Mouse (Mus musculus) limb, embryonic 14.5 days (tissue): ENCODE data around the gene Tcp11l1. TPM values are rescaled to one million over a fixed set of nuclear protein-coding genes. Genes with fewer than 3 reads are reported as not detected.

ENCODE experiments used
- ATAC-seq: fragments of 200-750 bp; cut with Nextera tagmentation; 2 replicates; pipeline ENCODE4 v1.8.0; 2017; ENCODE audit warnings: low read depth, moderate number of reproducible peaks, moderate TSS enrichment; ENCODE audit not compliant: low FRiP score
- DNase-seq: peaks from one replicate; pipeline ENCODE4 v3.0.0-alpha.2; 2015; ENCODE audit warnings: low spot score
- H3K27ac ChIP-seq: fragments of 300-500 bp; sonication (generic); replicated peaks from 2 replicates; pipeline ENCODE4 v1.5.1; 2014; ENCODE audit warnings: low read depth, mild to moderate bottlenecking, low read length, moderate library complexity, mixed read lengths
- H3K27me3 ChIP-seq: fragments of 300-500 bp; sonication (generic); 2 replicates; pipeline ENCODE4 v1.6.1; 2014; ENCODE audit warnings: low read length, mixed read lengths; ENCODE audit not compliant: control insufficient read depth, insufficient read depth
- H3K36me3 ChIP-seq: fragments of 300-500 bp; sonication (generic); 2 replicates; pipeline ENCODE4 v1.6.1; 2014; ENCODE audit warnings: mild to moderate bottlenecking, low read length, moderate library complexity, mixed read lengths; ENCODE audit not compliant: control insufficient read depth, insufficient read depth
- H3K4me1 ChIP-seq: fragments of 300-500 bp; sonication (generic); 2 replicates; pipeline ENCODE4 v1.6.1; 2014; ENCODE audit warnings: antibody characterized with exemption, low read length, mixed read lengths; ENCODE audit not compliant: control insufficient read depth, insufficient read depth
- H3K4me2 ChIP-seq: fragments of 300-500 bp; sonication (generic); replicated peaks from 2 replicates; pipeline ENCODE4 v1.6.1; 2014; ENCODE audit warnings: low read depth, mild to moderate bottlenecking, low read length, moderate library complexity; ENCODE audit not compliant: severe bottlenecking
- H3K4me3 ChIP-seq: fragments of 300-500 bp; sonication (generic); replicated peaks from 2 replicates; pipeline ENCODE4 v1.5.1; 2014; ENCODE audit warnings: low read length
- H3K9ac ChIP-seq: fragments of 300-500 bp; sonication (generic); 2 replicates; pipeline ENCODE4 v1.6.1; 2014; ENCODE audit warnings: mild to moderate bottlenecking, low read depth, low read length, moderate library complexity; ENCODE audit not compliant: severe bottlenecking
- H3K9me3 ChIP-seq: fragments of 300-500 bp; sonication (generic); 2 replicates; pipeline ENCODE4 v1.6.1; 2016; ENCODE audit warnings: low read length; ENCODE audit not compliant: control insufficient read depth
- POLR2A ChIP-seq: fragments of 200-500 bp; IDR thresholded peaks from 2 replicates; pipeline ENCODE4 v1.8.0; 2012; ENCODE audit warnings: inconsistent platforms, mild to moderate bottlenecking, moderate library complexity, borderline replicate concordance; ENCODE audit not compliant: insufficient read depth, insufficient read length; ENCODE audit errors: extremely low read depth
- WGBS: fragments of 180-500 bp; shearing (Covaris S2); extraction: QIAGEN DNeasy Blood & Tissue Kit; methylation state at CpG from one replicate; pipeline ENCODE4 v1.1.7; 2014; 5-methylcytosine and 5-hydroxymethylcytosine counted together
- polyA plus RNA-seq, 2 experiments: library from polyadenylated mRNA; depleted of rRNA in 1 of 2; stranded (reverse) in 1 of 2; unstranded in 1 of 2; fragments of >200 nt; fragmentation: Nextera tagmentation in 1 of 2; extraction: Ambion mirVana in 1 of 2; gene quantifications; 2 replicates each; pipeline versions ENCODE4 v1.2.1 to v1.2.3; 2012 to 2014

Tcp11l1 gene
- polyA plus RNA-seq, 2 experiments = 22.5 to 47.6 TPM

- Histone ChIP-seq H3K27ac (no peak overlapping the region), H3K4me1 (peaks cover 5% of the 10 kb centered on the region), H3K9me3 (no peaks in the 10 kb centered on the region), H3K9ac (no peak overlapping the region), H3K4me3 (no peak overlapping the region), H3K36me3 (no peaks in the 10 kb centered on the region), H3K27me3 (peaks cover 7% of the 10 kb centered on the region), H3K4me2 (no peak overlapping the region)
- WGBS = 95% methylated on average over 2 of the region's 2 CpGs
- TF ChIP-seq POLR2A = no peak
- no peak for ATAC-seq
- no peak for DNase-seq
These were observed 27.7 kb upstream of the Tcp11l1 start for GRCm38 (mm10) chr2:104739691-104740090.

- Histone ChIP-seq H3K9ac (no peak overlapping the region), H3K27me3 (no peaks in the 10 kb centered on the region), H3K4me2 (no peak overlapping the region), H3K27ac (no peak overlapping the region), H3K36me3 (no peaks in the 10 kb centered on the region), H3K9me3 (no peaks in the 10 kb centered on the region), H3K4me1 (no peaks in the 10 kb centered on the region), H3K4me3 (no peak overlapping the region)
- DNase-seq (no peak), ATAC-seq (no peak)
- no peak for TF ChIP-seq POLR2A
- WGBS = 51% methylated on average over 7 of the region's 7 CpGs
These were observed 24.3 kb upstream of the Tcp11l1 start for GRCm38 (mm10) chr2:104736241-104736640.

DNA sequence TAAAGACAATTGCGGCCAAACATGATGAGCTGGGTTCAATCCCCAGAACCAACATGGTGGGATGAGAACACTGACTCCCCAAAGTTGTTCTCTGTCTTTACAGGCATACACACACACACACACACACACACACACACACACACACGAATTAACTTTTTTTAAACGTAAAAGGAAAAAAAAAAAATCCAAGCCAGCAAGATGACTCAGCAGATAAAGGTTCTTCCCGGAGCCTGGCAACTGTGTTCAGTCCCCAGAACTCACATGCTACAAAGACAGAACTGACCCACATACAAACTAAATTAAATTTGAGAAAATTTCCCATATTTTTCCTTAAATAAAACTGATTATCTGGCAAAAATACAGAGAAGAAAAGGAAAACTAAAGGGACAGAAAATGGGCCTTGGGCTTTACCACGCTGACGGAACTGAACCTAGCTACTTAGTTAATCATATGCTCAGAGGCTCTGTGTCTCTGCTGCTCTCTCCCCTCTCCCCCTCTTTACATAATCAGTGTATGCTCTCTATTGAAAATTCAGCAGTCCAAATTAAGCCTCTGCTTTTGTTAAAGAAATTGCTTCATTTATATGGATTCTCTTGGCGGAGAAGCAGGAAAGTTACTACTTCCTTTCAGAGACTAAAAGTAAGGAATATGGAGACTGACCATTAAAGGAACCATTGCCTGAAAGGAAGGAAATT, 20.7 kb upstream of the Tcp11l1 start:
- no peak for ATAC-seq
- WGBS = 76% methylated on average over 7 of the region's 7 CpGs
- H3K4me1 ChIP-seq = no peaks in the 10 kb centered on the region

DNA sequence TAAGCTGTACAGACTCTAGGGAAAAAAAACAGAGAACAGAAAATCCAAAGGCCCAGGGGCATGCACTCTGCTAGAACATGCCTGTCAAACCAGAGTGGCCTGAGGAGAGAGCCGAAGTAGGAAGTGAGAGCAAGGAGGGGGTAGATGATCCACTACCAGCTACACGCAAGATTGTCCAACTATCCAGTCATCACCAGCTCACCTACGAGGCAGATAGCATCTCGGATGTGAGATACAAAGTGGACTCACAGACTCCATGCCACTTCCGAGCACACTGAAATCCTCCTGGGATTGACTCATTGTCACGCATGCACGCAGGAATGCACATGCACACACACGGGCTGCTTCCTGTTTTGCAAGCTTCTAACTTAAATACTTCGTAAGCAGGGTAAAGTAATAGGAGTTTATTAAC, 20.1 kb upstream of the Tcp11l1 start:
- H3K4me1 ChIP-seq = no peaks in the 10 kb centered on the region
- ATAC-seq (no peak), DNase-seq (no peak)
- no peaks in the 10 kb centered on the region for H3K36me3 ChIP-seq
- no peaks in the 10 kb centered on the region for H3K27me3 ChIP-seq
- H3K27ac ChIP-seq = no peak overlapping the region
- H3K9ac ChIP-seq = no peak overlapping the region
- H3K4me3 ChIP-seq = no peak overlapping the region
- no peaks in the 10 kb centered on the region for H3K9me3 ChIP-seq
- WGBS = 71% methylated on average over 9 of the region's 9 CpGs
- no peak overlapping the region for H3K4me2 ChIP-seq
- no peak for TF ChIP-seq POLR2A

More for the DNA sequence above, 20.7 kb upstream of the Tcp11l1 start:
- Histone ChIP-seq H3K9me3 (no peaks in the 10 kb centered on the region), H3K4me2 (no peak overlapping the region), H3K36me3 (no peaks in the 10 kb centered on the region), H3K27ac (no peak overlapping the region), H3K27me3 (no peaks in the 10 kb centered on the region), H3K4me3 (no peak overlapping the region), H3K9ac (no peak overlapping the region)
- no peak for TF ChIP-seq POLR2A
- no peak for DNase-seq

DNA sequence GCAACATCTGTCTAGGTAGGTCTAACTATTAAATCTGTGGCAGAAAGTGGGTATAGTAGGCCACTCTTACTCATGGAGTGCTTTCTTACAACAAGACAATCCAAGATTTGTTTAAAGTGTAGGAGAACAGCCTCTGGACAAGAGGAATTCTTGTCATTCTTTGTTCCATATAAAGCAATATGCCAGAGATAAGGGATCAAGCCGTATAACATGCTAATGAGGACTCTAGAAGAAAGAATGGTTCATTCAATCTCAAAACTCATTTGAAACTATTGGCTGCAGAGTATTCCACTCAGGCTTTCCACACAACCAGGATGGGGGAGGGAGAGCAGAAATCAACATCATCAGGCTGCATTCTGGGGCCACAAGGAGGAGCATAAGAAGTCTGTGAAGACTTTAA, 15.4 kb upstream of the Tcp11l1 start:
- Histone ChIP-seq H3K4me1 (no peaks in the 10 kb centered on the region), H3K4me2 (no peak overlapping the region), H3K9ac (no peak overlapping the region), H3K4me3 (no peak overlapping the region), H3K36me3 (no peaks in the 10 kb centered on the region), H3K27ac (no peak overlapping the region), H3K9me3 (no peaks in the 10 kb centered on the region), H3K27me3 (no peaks in the 10 kb centered on the region)
- no peak for ATAC-seq
- TF ChIP-seq POLR2A = no peak
- DNase-seq = no peak
- WGBS = 72% methylated on average over 1 of the region's 1 CpGs

GRCm38 (mm10) chr2:104722021-104722420, 10.1 kb upstream of the Tcp11l1 start:
- Histone ChIP-seq H3K9ac (no peak overlapping the region), H3K4me3 (no peak overlapping the region), H3K36me3 (no peaks in the 10 kb centered on the region), H3K9me3 (no peaks in the 10 kb centered on the region), H3K4me2 (no peak overlapping the region), H3K27ac (no peak overlapping the region), H3K27me3 (no peaks in the 10 kb centered on the region), H3K4me1 (no peaks in the 10 kb centered on the region; the same call in 1 of the 2 replicates)
- DNase-seq = no peak
- no peak for ATAC-seq
- 26% methylated on average over 3 of the region's 3 CpGs for WGBS
- TF ChIP-seq POLR2A = no peak
